Mouse (Mus musculus): ENCODE results near the gene Tcl1.
A peak's percentile ranks its signal among the peaks of the same experiment; 100 is the strongest.
"Not testable (repeated sequence)": the region's sequence is repeated elsewhere in the genome, so short reads cannot be mapped to it uniquely, and the experiment has no call there.

Gene Tcl1

DNA sequence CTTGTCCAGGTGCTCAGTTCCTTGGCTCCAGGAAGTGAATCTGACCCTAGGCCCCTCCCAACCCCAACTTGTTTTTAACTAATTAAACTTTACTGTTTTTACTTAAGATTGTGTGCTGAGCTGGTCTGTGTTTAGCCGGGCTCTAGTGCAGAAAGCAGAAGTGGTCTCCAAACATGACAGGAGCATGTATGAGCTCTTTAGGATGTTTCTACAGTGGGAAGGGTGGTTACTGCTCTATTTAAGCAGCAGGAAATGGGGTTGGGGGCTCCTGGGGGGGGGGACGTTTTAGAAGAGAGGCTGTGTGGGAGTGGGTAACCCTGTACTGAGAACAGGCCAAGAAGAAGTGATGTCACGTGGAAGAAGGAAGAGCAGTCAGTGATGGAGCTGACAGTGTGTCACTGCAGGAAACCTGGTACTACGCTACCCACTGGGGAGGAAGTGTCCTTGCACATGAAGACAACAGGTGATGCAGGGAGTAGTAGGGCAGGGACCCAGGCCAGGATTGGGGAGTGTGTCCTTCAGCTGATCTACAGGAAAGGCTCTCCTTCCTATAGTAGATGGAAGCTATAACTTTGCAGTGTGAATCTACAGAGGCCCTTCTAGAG is 41.5 kb downstream of the Tcl1 start:
- not testable (repeated sequence) for DNase-seq (ENCODE audit: low read depth)

DNA sequence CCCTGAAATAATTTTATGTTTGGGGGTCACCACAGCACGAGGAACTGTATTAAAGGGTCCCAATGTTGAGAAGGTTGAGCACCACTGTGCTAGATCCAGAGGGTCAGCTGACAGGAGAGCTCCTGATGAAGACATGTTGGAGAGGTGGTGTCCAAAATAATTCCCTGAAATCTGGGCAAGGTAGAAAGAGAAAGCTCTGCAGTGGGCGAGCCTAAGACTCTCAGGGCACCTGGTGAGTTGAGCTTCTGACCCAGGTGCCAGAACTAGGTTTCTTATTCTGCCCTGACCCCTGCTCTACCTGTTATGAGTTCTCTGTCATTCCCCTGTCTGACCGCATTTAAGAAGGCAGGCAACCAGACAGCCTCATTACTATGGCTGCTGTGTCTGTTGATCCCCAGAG is 46.5 kb downstream of the Tcl1 start, which contains the start of gene Tcl1b5:
Tcl1b5 (plus strand) TSS at position 301 of the 400 bp plus-strand sequence.
- DNase-seq (ENCODE audit: low read depth): not testable (repeated sequence)

DNA sequence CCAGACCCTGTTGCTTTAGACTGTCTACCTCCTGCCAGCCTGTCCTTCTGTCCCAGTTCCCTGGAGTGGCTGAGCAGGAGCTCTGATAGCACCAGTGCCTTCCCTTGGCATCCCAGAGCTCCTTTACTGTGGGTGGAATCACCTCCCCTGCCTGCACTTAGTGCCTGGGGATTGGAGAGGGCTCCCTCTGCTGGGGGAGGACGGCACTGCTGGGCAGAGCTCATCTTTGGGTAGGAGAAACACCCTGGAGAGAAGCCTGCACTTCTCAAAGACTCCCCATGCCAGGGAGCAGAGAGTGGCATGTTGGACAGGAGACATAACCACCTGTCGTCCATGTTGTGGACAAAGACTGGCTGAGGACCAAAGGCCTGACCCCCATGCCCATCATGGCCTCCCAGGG is 48.3 kb downstream of the Tcl1 start:
- peak; percentile 21 for DNase-seq (ENCODE audit: low read depth)

DNA sequence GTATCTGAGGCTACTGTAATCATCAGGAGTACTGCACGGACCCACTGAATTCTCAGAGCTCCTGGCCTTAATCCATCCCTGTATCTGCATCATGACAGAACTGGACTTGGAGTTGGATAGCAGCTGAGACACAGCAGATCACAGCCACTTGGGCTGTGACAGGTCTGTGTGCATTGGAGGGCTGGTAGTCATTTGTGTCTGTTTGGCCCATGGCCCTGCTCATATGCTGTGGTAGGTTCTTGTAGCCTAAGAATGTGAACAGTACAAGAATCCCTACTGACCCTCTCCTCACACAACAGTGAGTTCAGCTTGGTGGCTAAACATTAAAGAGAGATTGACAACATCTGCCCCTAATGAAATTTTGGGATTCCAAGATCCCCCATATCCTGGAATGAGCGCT is 49.2 kb downstream of the Tcl1 start:
- DNase-seq (ENCODE audit: low read depth): no peak
